8 mouse cellular contexts compared by ENCODE assay signal in genomic region chr4:130275016-130275822, GRCm38 (mm10). TPM values are rescaled to one million over a fixed set of nuclear protein-coding genes. Genes with fewer than 3 reads are reported as not detected.
DNase-seq lines count a peak whose midpoint lies in the region; ATAC-seq and TF ChIP-seq lines count a peak whose summit lies in the region.

No protein-coding gene starts in this region.

- DNase-seq in ES-E14 (ENCODE audit: low read depth, low spot score) = no peak
- DNase-seq in kidney, postnatal 0 days (ENCODE audit: low spot score) = no peak
- peak; percentile 44 to 47 for DNase-seq in lung, postnatal 4 days
- DNase-seq in yolk sac, embryonic 10.5 days (ENCODE audit: low spot score) = peak; percentile 34
- DNase-seq in left cerebral cortex, postnatal 36 days (ENCODE audit: low spot score in 2 of 2) = no peak

- H3K9me3 ChIP-seq in ES-E14 (ENCODE audit: control insufficient read depth, insufficient read depth, low read depth, low read length) = no peaks in the 10 kb centered on the region
- H3K9me3 ChIP-seq in forebrain, embryonic 13.5 days (replicated peaks) = no peaks in the 10 kb centered on the region
- no peaks in the 10 kb centered on the region for H3K9me3 ChIP-seq in kidney, postnatal 0 days (replicated peaks; ENCODE audit: low read length)

- in situ Hi-C loops in ES-E14 (cut with MboI; ENCODE audit: low sequenced_read_pairs in 2 of 2, unreplicated experiment in 2 of 2) = no loop called here

- intact Hi-C loops in left cerebral cortex, postnatal 36 days (cut with DNase I) = no loop called here

- peak overlapping the region; percentile 82 to 92 for H3K4me3 ChIP-seq in ES-E14 (ENCODE audit: insufficient read depth in 1 of 2, low read depth in 1 of 2, low read length in 2 of 2, poor library complexity in 1 of 2, severe bottlenecking in 1 of 2)
- peak overlapping the region; percentile 35; the same call in 1 of the 2 replicates for H3K4me3 ChIP-seq in brown adipose tissue, adult 24 weeks (ENCODE audit: insufficient read depth, low read depth, low read length)
- peak overlapping the region; percentile 84 for H3K4me3 ChIP-seq in forebrain, embryonic 13.5 days
- H3K4me3 ChIP-seq in kidney, postnatal 0 days (replicated peaks; ENCODE audit: low read depth, low read length) = peak overlapping the region; percentile 58

- ATAC-seq in forebrain, embryonic 13.5 days = peak; percentile 65
- ATAC-seq in kidney, postnatal 0 days (replicated peaks; ENCODE audit: low FRiP score, low read depth) = peak; percentile 66
- ATAC-seq in CD4-positive, CD25-positive, alpha-beta regulatory T cell, adult 4 months = no peak

- H3K4me1 ChIP-seq in ES-E14 (ENCODE audit: control insufficient read depth in 2 of 2, insufficient read depth in 2 of 2, low read length in 2 of 2, poor library complexity in 1 of 2) = peaks cover 0 to 5% of the 10 kb centered on the region in 2 experiments; a peak in 3 of 4 replicates
- H3K4me1 ChIP-seq in brown adipose tissue, adult 24 weeks (ENCODE audit: control insufficient read depth, insufficient read depth, insufficient read length, low read length) = no peaks in the 10 kb centered on the region
- peaks cover 32% of the 10 kb centered on the region for H3K4me1 ChIP-seq in forebrain, embryonic 13.5 days
- H3K4me1 ChIP-seq in kidney, postnatal 0 days (replicated peaks; ENCODE audit: insufficient read depth, low read length) = peaks cover 11% of the 10 kb centered on the region

- no peaks in the 10 kb centered on the region for H3K36me3 ChIP-seq in ES-E14 (ENCODE audit: control insufficient read depth, insufficient read depth, low read length, poor library complexity, severe bottlenecking)
- H3K36me3 ChIP-seq in forebrain, embryonic 13.5 days (ENCODE audit: poor library complexity, severe bottlenecking) = peaks cover 9% of the 10 kb centered on the region
- no peaks in the 10 kb centered on the region for H3K36me3 ChIP-seq in kidney, postnatal 0 days (ENCODE audit: insufficient read depth, low read length)

- under 1% methylated on average over 60 of the region's 62 CpGs for WGBS in forebrain, embryonic 13.5 days
- under 1% methylated on average over 60 of the region's 62 CpGs for WGBS in kidney, postnatal 0 days

- TF ChIP-seq CTCF in kidney, postnatal 0 days (IDR thresholded peaks at IDR 0.05; ENCODE audit: low read depth) = no peak

- H3K4me2 ChIP-seq in forebrain, embryonic 13.5 days = peak overlapping the region; percentile 78
- H3K4me2 ChIP-seq in kidney, postnatal 0 days (ENCODE audit: low read length) = peak overlapping the region; percentile 97

- H3K9ac ChIP-seq in ES-E14 (ENCODE audit: insufficient read depth, low read depth, low read length, poor library complexity, severe bottlenecking) = peak overlapping the region; percentile 69
- H3K9ac ChIP-seq in forebrain, embryonic 13.5 days = peak overlapping the region; percentile 97
- peak overlapping the region; percentile 68 for H3K9ac ChIP-seq in kidney, postnatal 0 days (ENCODE audit: low read depth, low read length)

- no peak overlapping the region for H3K27ac ChIP-seq in ES-E14 (ENCODE audit: insufficient read depth, low read depth, low read length, poor library complexity, severe bottlenecking)
- H3K27ac ChIP-seq in brown adipose tissue, adult 24 weeks (replicated peaks; ENCODE audit: low read depth, low read length) = no peak overlapping the region
- H3K27ac ChIP-seq in forebrain, embryonic 13.5 days = peak overlapping the region; percentile 99
- H3K27ac ChIP-seq in kidney, postnatal 0 days = peak overlapping the region; percentile 50; the same call in 1 of the 2 replicates

- H3K27me3 ChIP-seq in forebrain, embryonic 13.5 days = no peaks in the 10 kb centered on the region
- peaks cover 20% of the 10 kb centered on the region; the same call in 1 of the 2 replicates for H3K27me3 ChIP-seq in kidney, postnatal 0 days (ENCODE audit: insufficient read depth, low read length)

TF ChIP-seq in ES-E14, 5 proteins besides CTCF, POLR2A, EP300 and RAD21:
- TF ChIP-seq CHD2 (IDR thresholded peaks at IDR 0.05; ENCODE audit: low read depth, low read length) (no peak), MAFK (IDR thresholded peaks at IDR 0.05; ENCODE audit: insufficient read depth, low read depth, low read length) (no peak), ZC3H11A (IDR thresholded peaks at IDR 0.05; ENCODE audit: borderline replicate concordance, low read depth, low read length) (no peak), HCFC1 (IDR thresholded peaks at IDR 0.05; ENCODE audit: borderline replicate concordance, insufficient read depth, low read length) (no peak), ZNF384 (IDR thresholded peaks at IDR 0.05; ENCODE audit: low read depth, low read length) (no peak)

RNA-seq across cellular contexts. Expression of gene Serinc2, which starts 3.8 kb away (rescaled TPM):
- total RNA-seq in ES-E14 (2012; rRNA removed) = 4.6 and 8.0 TPM in 2 replicates
- 1.6 and 2.3 TPM in 2 replicates for polyA plus RNA-seq in brown adipose tissue, adult 24 weeks (2012; ENCODE audit: insufficient read depth, insufficient read length, missing spikeins)
- 101 and 107 TPM in 2 replicates for polyA plus RNA-seq in forebrain, embryonic 13.5 days (2015; fragmentation: Nextera tagmentation; extraction: Ambion mirVana)
- 52.6 and 58.0 TPM in 2 replicates for polyA plus RNA-seq in kidney, postnatal 0 days (2015; fragmentation: Nextera tagmentation; extraction: Ambion mirVana)
- polyA plus RNA-seq in CD4-positive, CD25-positive, alpha-beta regulatory T cell, adult 4 months (2017; shearing (Covaris generic)) = 1 to 10 TPM in 1 of 2 experiments, under 1 TPM in 1; 0.34 to 1.2 TPM
- 1 to 10 TPM; 5.7 to 7.1 TPM for total RNA-seq in left cerebral cortex, postnatal 36 days (2021)

RNA-seq across cellular contexts. Expression of gene Fabp3, which starts 33.2 kb away (rescaled TPM):
- total RNA-seq in ES-E14 (2012; rRNA removed) = 97.5 and 145 TPM in 2 replicates
- 1,247 and 2,143 TPM in 2 replicates for polyA plus RNA-seq in brown adipose tissue, adult 24 weeks (2012; ENCODE audit: insufficient read depth, insufficient read length, missing spikeins)
- 46.8 and 49.5 TPM in 2 replicates for polyA plus RNA-seq in forebrain, embryonic 13.5 days (2015; fragmentation: Nextera tagmentation; extraction: Ambion mirVana)
- polyA plus RNA-seq in kidney, postnatal 0 days (2015; fragmentation: Nextera tagmentation; extraction: Ambion mirVana) = 542 and 545 TPM in 2 replicates
- not detected for polyA plus RNA-seq in CD4-positive, CD25-positive, alpha-beta regulatory T cell, adult 4 months (2017; shearing (Covaris generic))
- total RNA-seq in left cerebral cortex, postnatal 36 days (2021) = 100 to 1,000 TPM; 141 to 166 TPM

RNA-seq across cellular contexts. Expression of gene Gm10570, which starts 33.3 kb away (rescaled TPM):
- 0.49 TPM in 1 of 2 replicates, not detected in the other for total RNA-seq in ES-E14 (2012; rRNA removed)
- polyA plus RNA-seq in brown adipose tissue, adult 24 weeks (2012; ENCODE audit: insufficient read depth, insufficient read length, missing spikeins) = 2.1 TPM in 1 of 2 replicates, not detected in the other
- polyA plus RNA-seq in forebrain, embryonic 13.5 days (2015; fragmentation: Nextera tagmentation; extraction: Ambion mirVana) = 0.72 TPM in 1 of 2 replicates, not detected in the other
- polyA plus RNA-seq in kidney, postnatal 0 days (2015; fragmentation: Nextera tagmentation; extraction: Ambion mirVana) = 0.69 and 1.2 TPM in 2 replicates
- polyA plus RNA-seq in CD4-positive, CD25-positive, alpha-beta regulatory T cell, adult 4 months (2017; shearing (Covaris generic)) = not detected
- total RNA-seq in left cerebral cortex, postnatal 36 days (2021) = 1 to 10 TPM; 1.4 to 1.8 TPM

RNA-seq across cellular contexts. Expression of gene Gm853, which starts 53.0 kb away (rescaled TPM):
- 0.09 and 0.53 TPM in 2 replicates for total RNA-seq in ES-E14 (2012; rRNA removed)
- not detected in 2 replicates for polyA plus RNA-seq in brown adipose tissue, adult 24 weeks (2012; ENCODE audit: insufficient read depth, insufficient read length, missing spikeins)
- polyA plus RNA-seq in forebrain, embryonic 13.5 days (2015; fragmentation: Nextera tagmentation; extraction: Ambion mirVana) = 0.13 TPM in 1 of 2 replicates, not detected in the other
- polyA plus RNA-seq in kidney, postnatal 0 days (2015; fragmentation: Nextera tagmentation; extraction: Ambion mirVana) = 14.3 and 15.9 TPM in 2 replicates
- not detected for polyA plus RNA-seq in CD4-positive, CD25-positive, alpha-beta regulatory T cell, adult 4 months (2017; shearing (Covaris generic))
- total RNA-seq in left cerebral cortex, postnatal 36 days (2021) = not detected

Comparison
In these comparisons a context has a peak if more than half of its experiments do, and no peak if none do; other contexts are left out.
1. DNase-seq: peak in lung, postnatal 4 days (2 of 2) and yolk sac, embryonic 10.5 days (single experiment); none in ES-E14 (single experiment), kidney, postnatal 0 days (single experiment) and left cerebral cortex, postnatal 36 days (0 of 2).
2. H3K27ac ChIP-seq: peak in forebrain, embryonic 13.5 days (single experiment) and kidney, postnatal 0 days (single experiment); none in ES-E14 (single experiment) and brown adipose tissue, adult 24 weeks (single experiment).
3. H3K4me3 ChIP-seq: peak in every context shown above with its lines; median percentile 87 in ES-E14; 84 in forebrain, embryonic 13.5 days; 58 in kidney, postnatal 0 days; 35 in brown adipose tissue, adult 24 weeks.
4. RNA of gene Serinc2, which starts 3.8 kb away (polyA plus RNA-seq): 101 to 107 TPM in forebrain, embryonic 13.5 days and 52.6 to 58.0 TPM in kidney, postnatal 0 days; 1.6 to 2.3 TPM in brown adipose tissue, adult 24 weeks and 0.34 to 1.2 TPM in CD4-positive, CD25-positive, alpha-beta regulatory T cell, adult 4 months; every median in the first group is over 10 times any median in the second.
5. RNA of gene Fabp3, which starts 33.2 kb away (polyA plus RNA-seq): 1,247 to 2,143 TPM in brown adipose tissue, adult 24 weeks, 542 to 545 TPM in kidney, postnatal 0 days and 46.8 to 49.5 TPM in forebrain, embryonic 13.5 days; not detected in CD4-positive, CD25-positive, alpha-beta regulatory T cell, adult 4 months; every median in the first group is over 10 times any median in the second.
6. Peak in every context shown above with its lines, with median percentiles within 50 percentile points of each other: H3K9ac ChIP-seq.